Mouse (Mus musculus) hindlimb bud, embryonic 11.5 days (tissue): ENCODE measurements around the gene Gpc5.

ENCODE experiments used
- DNase-seq: peaks from one replicate; pipeline ENCODE4 v3.0.0-alpha.2; 2012; ENCODE audit warnings: low read depth, low spot score; ENCODE audit errors: extremely low spot score

Gene Gpc5

GRCm38 (mm10) chr14:116212029-116212428, 1120.0 kb downstream of the Gpc5 start:
- no peak for DNase-seq

DNA sequence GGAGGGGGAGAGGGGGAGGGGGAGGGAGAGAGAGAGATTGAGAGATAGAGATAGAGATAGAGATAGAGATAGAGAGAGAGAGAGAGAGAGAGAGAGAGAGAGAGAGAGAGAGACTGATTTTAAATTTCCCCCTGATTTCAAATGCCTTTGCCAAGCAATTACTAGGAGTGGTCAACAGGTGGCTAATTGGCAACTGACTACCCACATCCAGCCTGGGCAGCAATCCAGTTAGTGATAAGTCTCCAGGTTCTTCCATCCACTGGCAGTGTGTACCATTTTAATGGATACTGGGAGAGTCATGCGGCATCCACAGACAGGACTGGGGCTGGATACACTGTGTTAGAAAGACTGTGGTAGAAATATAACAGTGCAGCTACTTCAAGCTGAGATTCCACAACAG, 1166.1 kb downstream of the Gpc5 start:
- no peak for DNase-seq

DNA sequence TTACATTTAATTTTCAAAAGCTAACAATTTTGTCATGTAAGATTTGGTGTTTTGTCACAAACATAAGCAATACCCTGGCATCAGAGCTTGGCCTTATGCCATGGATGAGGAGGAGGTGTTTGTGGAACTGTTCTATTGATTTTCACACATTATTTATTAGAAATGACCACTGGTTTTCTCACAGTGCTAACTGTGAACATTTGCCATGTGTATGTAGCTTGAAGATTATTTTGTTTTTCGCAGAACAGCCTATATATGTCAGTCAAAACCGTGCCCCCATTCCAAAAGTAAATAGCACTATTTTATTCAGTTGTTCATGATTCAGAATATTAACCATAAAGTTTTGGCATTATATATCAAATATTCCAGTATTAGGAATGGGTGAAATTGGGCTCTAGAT, 1216.5 kb downstream of the Gpc5 start:
- no peak for DNase-seq

DNA sequence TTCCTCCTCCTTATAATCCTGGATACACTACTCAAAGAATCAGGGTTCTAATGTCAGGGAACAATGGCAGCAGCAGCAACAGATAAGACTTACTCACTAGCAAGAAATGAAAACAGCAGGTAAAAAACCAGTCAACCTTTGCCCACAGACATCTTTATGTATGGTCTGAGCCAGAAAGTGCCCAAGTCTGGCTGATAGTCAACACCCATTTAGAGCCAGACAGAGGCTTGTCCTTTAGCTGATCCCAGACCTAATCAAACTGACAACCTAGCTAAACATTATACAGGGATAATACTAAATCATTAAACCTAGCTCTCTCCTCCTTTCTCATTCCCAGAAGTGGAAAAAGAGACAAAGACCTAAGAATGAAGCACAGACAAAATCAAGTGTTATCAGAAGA, 1225.5 kb downstream of the Gpc5 start:
- no peak for DNase-seq

GRCm38 (mm10) chr14:116336182-116336581, 1244.2 kb downstream of the Gpc5 start:
- no peak for DNase-seq

GRCm38 (mm10) chr14:116338395-116338794, 1246.4 kb downstream of the Gpc5 start:
- no peak for DNase-seq

GRCm38 (mm10) chr14:116348560-116348959, 1256.5 kb downstream of the Gpc5 start:
- no peak for DNase-seq

- DNase-seq: no peak
These were observed 1292.6 kb downstream of the Gpc5 start for GRCm38 (mm10) chr14:116384602-116385001.

GRCm38 (mm10) chr14:116415511-116415910, 1323.5 kb downstream of the Gpc5 start:
- no peak for DNase-seq

DNA sequence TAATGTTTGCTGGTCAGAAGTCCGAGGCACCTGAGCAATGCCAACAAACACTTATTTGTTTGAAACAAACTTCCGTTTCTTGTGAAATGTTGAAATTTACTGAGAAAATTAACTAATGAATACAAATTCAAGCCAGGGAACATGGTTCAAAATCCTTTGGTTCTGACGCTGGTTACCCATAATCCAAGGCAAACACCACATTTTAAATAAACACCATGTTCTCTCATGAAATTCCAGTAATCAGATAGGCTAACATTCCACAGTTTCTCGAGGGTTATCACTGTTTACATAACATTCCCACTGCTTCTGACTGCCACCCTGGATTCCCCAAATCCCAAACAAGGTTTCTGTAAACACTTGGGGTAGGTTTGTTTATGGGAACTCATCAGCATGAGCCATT, 1356.2 kb downstream of the Gpc5 start:
- DNase-seq: no peak

- no peak for DNase-seq
These were observed 1361.3 kb downstream of the Gpc5 start for GRCm38 (mm10) chr14:116453356-116453755.

DNA sequence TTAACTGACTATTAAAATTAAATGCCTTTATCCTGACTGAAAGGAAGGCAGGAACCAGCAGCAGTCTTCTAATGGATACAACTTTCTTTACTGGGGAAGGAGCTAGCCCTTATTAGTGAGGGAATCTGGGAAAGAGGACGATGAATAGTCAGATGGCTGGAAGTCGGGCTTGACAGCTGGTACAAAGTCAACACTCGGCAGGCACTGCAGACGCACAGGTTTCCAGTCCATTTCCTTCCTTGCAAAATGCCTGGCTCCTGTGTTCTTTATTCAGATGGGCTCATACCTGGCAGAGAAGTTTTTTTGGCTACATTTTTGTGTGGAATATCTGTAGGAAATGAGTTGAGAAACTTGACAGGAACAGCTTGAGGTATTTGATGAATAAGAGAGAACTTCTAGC, 1364.2 kb downstream of the Gpc5 start:
- DNase-seq: no peak

DNA sequence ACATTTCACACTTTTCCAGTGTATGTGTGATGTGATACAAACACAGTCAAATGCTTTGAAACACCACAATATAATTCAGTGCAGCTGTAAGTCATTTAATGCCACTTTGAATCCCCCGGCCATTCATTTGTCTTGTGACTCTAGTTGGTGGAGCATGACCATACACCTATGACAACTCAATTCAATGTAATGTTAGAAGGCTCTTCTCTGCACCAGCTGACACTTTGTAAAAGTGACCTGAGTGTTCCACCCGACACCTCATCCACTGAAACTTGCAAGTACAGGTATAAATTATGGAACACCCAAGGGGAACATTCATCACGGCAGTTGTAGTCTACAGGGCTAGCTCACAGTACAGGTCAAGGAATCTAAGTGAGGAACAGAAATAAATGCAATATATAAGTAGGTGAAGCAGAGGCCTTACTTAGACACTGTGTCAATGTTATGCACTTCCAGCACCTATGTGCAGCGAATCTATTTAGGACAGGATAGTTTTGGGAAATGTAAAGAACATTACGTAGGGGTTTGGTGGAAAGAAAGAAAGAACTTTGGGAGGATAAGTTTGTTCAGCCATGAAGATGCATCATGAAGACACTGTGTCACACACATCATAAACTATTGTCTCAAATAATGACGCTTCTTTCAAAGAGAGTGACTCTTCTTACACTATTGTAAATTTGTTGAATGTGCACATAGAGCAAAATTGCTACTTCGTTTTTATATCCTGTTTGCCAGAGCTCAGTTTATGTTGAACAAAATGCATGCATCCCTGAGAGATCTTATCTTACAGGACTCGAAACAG, 1381.6 kb downstream of the Gpc5 start:
- DNase-seq: no peak

GRCm38 (mm10) chr14:116494285-116494850, 1402.4 kb downstream of the Gpc5 start:
- no peak for DNase-seq

GRCm38 (mm10) chr14:116538216-116538615, 1446.2 kb downstream of the Gpc5 start:
- no peak for DNase-seq

GRCm38 (mm10) chr14:116543746-116544145, 1451.7 kb downstream of the Gpc5 start:
- no peak for DNase-seq

- no peak for DNase-seq
These were observed 1459.4 kb downstream of the Gpc5 start for GRCm38 (mm10) chr14:116551401-116551800.

DNA sequence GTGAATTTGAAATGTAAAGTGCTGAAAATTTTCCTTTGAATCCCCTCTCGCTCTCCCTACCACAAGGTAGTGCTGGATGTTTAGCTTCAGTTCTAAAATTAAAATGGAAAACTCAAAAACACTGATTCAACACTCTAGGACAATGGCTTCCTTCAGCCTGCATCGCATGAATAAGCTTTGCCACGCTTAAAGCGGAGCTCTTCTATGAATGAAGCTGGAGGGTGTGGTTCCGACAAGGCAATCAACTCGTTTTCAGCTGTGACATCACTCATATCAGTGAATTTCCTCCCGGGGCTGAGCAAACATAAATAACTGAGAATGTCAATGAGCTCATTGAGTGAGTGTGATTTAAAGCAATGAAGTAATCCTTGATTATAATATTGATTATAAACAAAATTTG, 1461.3 kb downstream of the Gpc5 start:
- DNase-seq: no peak

DNA sequence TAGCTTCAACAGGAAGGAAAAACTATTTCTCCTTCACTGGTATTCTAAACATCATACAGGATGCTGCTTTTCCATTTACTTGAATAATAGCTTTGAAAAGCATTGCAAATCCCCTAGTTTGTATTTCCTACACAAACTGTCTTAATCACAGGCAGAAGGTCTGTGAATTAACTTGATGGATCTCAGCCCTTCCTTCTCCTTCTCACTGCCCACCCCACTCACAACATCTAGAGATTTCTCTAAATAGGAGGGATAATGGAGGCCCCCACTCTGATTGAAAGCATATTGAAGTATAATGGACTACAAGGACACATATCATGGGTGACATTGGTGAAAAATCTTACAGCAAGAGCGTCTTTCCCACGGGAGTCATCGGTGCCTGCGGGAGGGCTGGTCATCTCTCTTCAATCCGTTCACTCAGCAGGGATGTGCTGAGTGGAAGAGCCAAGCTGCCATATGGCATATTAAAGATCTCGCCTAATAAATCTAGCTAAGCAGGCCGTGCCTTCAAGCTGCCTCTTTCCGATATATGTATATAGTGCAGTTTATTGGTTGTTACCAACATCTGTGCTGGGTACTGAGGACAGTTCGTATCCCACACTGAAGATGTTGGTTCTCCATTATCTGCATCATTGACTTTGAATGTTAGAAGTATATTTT, 1466.3 kb downstream of the Gpc5 start:
- no peak for DNase-seq

GRCm38 (mm10) chr14:116559990-116560389, 1468.0 kb downstream of the Gpc5 start:
- no peak for DNase-seq
